Mouse (Mus musculus) layer of hippocampus, adult 2 months (tissue): ENCODE data around the gene Mrpl46. TPM values are rescaled to one million over a fixed set of nuclear protein-coding genes. Genes with fewer than 3 reads are reported as not detected.
A peak's percentile ranks its signal among the peaks of the same experiment; 100 is the strongest.

ENCODE experiments used
- DNase-seq, 2 experiments: peaks; one replicate each; pipeline ENCODE4 v3.0.0; 2022; ENCODE audit warnings: low spot score in 2 of 2
- H3K27ac ChIP-seq: fragments of 200-600 bp; 2 replicates; pipeline ENCODE4 v1.8.1; 2022
- H3K4me3 ChIP-seq: fragments of 200-600 bp; 2 replicates; pipeline ENCODE4 v1.8.1; 2022; ENCODE audit warnings: mild to moderate bottlenecking
- CTCF ChIP-seq: fragments of 200-600 bp; conservative IDR thresholded peaks from 2 replicates; pipeline ENCODE4 v1.8.1; 2022; ENCODE audit warnings: antibody characterized with exemption, mild to moderate bottlenecking, moderate library complexity
- total RNA-seq, 2 experiments: library from RNA; stranded (reverse); gene quantifications; 2 replicates each; pipeline ENCODE4 v1.2.3; 2021

Gene Mrpl46
- total RNA-seq, 2 experiments from 2014 or later, result 28.6 to 32.7 TPM

DNA sequence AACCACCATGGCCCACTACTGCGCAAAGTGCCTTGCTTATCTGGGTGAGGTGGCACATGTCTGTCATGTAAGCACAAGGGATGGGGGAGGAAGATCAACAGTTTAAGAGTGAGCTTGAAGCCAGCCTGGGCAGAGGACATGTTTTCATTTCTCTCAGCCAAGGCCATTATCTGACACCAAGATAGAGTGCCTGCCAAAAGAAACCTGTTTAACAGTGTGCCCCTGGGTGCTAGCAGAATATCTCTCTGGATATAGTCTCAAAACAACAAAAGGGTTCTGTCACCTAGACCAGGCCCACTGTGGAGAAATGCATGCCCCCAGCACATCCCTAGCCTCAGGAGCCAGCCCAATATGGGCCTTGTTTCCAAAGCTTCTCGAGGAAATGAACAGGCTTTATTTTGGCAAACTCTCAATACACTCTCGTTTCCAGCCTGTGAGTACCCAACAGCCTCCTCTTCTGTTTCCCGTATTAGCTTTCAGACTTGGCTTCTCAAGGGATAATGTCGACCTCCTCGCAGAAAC is 11.3 kb upstream of the Mrpl46 start:
- no peak overlapping the region for H3K27ac ChIP-seq
- no peak overlapping the region for H3K4me3 ChIP-seq
- no peak for DNase-seq
- no peak for TF ChIP-seq CTCF

DNA sequence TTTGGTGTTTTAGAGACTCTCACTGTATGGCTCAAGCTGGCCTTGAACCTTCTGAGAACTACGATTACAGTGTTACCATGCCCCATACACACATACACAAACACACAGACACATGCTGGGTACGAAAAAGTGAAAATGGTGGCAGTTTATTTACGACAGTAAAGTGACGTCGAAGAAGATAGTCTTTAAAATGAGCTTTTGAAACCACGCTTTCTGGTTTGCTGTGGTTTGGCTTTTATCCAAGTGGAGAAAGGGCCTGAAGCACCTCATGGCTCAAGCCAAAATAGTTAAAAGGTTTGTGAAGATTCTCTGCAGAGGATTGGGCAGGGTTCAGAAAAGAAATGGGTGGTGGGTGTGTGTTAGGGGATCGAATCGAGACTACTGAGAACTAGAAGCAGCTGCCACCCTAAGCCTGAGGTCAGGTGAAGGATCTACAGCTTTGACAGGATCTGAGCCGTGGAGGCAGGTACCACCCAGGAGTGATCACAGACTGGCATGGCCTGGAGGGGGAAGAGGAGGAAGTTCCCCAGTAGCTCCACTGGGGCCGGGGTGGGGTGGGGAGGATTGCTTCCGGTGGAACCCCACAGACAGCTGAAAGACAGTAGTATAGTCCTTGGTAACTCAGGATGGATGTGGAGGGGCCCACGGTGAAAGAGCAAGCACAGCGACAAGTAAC is 10.7 kb upstream of the Mrpl46 start:
- no peak overlapping the region for H3K27ac ChIP-seq
- no peak for TF ChIP-seq CTCF
- no peak for DNase-seq
- H3K4me3 ChIP-seq, result no peak overlapping the region

DNA sequence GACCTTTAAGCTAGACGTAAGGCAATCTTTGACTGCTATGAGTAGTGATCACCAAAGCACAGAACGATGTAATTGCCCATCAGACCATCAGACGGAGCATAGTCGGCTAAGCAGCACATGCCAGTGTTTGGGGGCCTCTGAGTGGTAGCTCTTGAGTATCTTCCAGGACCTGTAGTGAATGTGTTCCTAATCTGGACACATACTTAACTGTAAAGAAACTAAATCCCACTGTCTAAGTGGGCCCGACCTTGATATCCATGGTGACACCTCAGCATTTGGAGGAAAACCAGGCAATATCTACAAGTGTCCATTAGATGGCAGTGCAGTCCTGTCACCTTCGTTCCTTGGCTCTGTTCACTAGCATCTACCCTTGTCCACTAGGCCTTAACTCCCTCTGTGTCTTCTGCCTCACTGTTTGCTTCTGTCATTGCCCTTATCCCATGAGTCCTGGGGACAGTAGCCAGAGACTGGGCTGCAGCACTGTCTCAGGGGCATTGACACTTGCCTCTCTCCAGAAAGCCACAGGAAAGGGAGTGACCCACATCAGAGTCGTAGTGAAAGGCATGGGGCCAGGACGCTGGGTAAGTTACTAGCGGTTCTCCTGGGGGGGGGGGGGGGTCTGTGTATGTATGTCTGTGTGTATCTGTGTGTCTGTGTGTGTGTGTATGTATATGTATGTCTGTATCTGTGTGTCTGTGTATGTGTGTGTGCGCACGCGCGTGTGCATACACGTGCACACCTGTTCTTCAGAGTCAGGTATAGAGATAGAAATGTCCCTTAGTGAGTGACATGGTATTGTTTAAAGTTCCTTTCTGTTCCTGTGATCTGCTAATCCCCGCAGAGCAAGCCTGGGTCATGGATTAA is 8.3 kb upstream of the Mrpl46 start:
- TF ChIP-seq CTCF, result peak; percentile 95

DNA sequence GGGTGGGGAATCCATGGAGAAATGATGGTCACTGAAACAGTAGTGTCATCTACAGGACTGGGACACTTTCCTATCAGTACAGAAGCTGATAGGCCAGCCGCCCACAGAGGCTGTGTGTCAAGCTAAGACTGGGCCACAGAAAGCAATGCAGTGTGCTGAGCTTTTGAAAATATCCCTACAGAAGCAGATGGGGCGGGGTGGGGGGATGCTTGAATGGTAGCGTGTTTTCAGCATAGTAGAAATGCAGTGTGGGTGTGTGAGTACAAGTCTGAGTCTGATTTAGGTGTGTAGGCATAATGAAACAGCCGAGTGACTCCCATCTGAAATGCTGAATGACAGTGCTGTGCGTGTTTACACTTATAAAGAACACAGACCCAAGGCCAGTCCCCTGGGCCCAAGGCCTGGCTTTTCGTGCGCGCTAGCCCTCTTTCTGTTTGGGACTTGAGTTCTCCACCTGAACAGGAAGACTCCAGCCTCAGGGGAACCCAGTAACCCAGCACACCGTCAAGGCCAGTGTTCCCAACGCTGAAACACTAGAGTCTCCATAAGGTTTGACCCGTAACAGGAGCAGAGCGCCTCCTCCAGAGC is 4.6 kb upstream of the Mrpl46 start:
- Histone ChIP-seq H3K27ac (no peak overlapping the region), H3K4me3 (no peak overlapping the region)
- DNase-seq, result peak; percentile 64 to 74
- no peak for TF ChIP-seq CTCF

More for the DNA sequence above, 8.3 kb upstream of the Mrpl46 start:
- peak; percentile 50 to 51 for DNase-seq
- Histone ChIP-seq H3K4me3 (no peak overlapping the region), H3K27ac (no peak overlapping the region)

DNA sequence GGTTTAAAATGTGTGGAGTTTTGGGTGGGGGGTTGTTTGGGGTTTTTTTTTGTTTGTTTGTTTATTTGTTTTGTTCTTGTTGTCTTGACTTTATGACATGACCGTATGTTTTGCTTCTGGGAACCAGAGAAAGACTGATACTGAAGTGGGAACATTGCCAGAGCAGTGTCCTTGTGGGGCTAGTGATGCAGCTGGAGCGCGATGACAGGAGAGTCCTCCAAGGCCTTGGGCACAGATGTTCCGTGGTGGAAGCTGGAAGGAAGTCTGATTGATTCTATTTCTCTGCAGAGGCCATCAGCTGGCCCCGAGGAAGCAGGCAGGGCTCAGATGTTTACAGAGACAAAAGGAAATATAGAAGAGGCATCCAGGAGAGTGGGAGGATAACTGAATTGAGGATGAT is 2.6 kb upstream of the Mrpl46 start:
- no peak overlapping the region for H3K4me3 ChIP-seq
- no peak overlapping the region for H3K27ac ChIP-seq
- no peak for DNase-seq
- TF ChIP-seq CTCF, result no peak

DNA sequence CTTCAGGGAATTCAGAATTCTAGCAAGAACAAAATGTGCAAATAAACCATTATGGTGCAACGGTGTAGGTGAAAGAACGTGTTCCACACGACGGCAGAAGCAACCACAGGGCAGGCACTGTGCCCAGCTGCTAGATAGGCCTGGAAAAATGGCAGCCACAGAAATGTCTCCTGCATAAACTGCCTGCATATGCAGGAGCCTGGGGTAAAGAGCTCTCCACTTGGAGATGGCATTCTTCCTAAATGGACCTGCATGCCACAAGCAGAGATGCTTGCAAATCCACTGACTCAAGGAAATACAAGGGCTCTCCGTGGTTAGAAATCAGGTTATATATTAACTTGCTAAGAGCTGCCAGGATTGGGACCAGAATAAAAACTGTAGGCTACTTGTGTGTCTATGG is 4.6 kb downstream of the Mrpl46 start:
- H3K4me3 ChIP-seq, result no peak overlapping the region
- DNase-seq, result no peak
- no peak for TF ChIP-seq CTCF
- no peak overlapping the region for H3K27ac ChIP-seq

DNA sequence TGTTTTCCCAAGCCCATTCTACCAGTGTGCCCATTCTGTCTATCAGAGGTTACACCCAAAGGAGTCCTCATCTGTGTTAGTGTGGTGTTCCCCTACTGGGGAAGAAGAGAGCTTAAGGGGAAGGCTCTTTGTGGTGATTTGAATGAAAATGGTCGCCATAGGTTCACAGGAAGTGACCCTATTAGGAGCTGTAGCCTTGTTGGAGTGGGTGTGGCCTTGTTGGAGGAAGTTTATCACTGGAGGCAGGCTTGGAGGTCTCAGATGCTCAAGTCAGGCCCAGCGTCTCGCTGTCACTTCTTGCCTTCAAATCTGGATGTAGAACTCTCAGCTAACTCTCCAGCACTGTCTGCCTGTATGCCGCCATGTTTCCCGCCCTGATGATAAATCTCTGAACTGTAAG is 12.4 kb downstream of the Mrpl46 start:
- Histone ChIP-seq H3K4me3 (no peak overlapping the region), H3K27ac (no peak overlapping the region)
- DNase-seq, result no peak
- no peak for TF ChIP-seq CTCF

DNA sequence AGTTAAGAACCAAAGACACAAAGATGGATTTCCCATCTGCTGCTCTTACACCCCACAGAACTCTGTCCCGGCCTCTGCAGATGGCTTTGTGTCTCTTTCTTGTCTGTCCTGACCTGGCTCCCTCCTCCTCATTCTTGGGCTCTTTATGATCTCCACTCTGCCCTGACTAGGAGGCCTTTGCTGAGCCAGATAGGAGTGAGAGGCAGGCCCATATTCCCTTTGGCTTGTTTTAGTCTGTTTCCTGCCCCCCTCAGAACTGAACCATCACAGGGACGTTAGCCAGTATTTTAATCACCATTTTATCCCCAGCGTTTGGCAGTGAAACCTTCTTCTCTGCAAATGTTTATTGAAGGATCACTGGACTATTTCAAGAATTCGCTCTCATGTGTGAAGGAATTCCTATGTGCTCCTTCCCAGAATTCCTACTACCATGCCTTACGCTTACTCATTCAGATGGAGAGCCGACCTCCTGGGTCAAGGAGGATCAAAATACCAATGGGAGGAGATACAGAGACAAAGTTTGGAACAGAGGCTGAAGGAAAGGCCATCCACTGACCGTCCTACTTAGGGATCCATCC is 14.2 kb downstream of the Mrpl46 start:
- no peak overlapping the region for H3K4me3 ChIP-seq
- no peak for TF ChIP-seq CTCF

DNA sequence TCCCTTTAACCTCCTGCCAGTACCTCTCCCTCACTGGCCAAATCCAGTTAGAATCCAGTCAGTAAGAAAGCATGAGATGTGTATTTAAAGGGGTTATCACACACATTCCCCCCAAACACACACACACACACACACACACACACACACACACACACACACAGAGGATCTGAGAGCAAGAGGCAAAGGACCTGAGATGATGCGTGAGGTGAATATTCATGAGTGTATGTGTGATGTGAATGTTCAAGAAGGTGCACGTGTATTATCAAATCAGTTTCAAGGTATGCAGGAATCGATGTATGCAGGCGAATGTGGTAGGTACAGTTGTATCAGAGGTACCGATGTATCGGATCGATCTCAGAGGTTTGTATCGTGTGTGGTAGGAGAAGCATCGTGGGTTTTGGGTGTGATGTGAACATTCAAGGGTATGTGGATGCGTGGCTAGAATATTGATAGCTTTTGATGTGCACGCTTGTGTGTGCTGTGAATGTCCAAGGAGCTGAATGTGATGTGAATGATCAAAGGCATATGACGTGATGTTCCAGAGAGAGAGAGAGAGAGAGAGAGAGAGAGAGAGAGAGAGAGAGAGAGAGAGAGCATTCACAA is 15.3 kb downstream of the Mrpl46 start:
- Histone ChIP-seq H3K4me3 (no peak overlapping the region), H3K27ac (no peak overlapping the region)
- no peak for DNase-seq
- no peak for TF ChIP-seq CTCF

More for the DNA sequence above, 14.2 kb downstream of the Mrpl46 start:
- DNase-seq, result no peak
- no peak overlapping the region for H3K27ac ChIP-seq

DNA sequence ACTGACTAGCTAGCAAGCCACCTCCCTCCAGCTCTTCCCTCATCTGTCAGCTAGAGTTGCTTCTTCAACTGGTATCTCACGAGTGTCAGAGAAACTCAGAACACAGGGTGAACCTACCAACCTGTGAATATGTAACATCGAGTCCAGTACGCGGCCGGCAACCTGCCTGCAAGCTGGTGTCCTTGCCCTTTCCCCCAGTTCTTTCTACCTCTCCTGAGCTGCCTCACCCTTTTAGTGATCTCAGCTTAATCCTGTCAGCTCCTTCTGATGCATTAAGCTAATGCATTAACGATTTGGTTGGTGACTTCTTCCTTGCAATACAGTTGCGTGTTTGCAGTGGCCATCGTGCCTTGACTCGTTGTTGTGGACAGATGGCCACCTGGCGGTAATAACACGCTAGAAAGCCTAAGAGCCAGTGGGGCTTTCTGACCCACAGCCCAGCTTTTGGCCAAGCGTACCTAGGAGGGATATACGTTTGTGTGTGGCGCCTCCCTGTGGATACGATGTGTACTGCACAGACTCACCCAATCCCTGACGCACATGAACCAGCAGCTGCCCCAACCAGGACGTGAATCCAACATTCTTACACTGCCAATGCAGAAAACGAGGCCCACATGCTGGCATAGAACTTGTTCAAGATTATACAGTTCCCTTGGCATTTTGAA is 17.2 kb downstream of the Mrpl46 start:
- H3K4me3 ChIP-seq, result peak overlapping the region; percentile 39
- peak overlapping the region; percentile 20; the same call in 1 of the 2 replicates for H3K27ac ChIP-seq
- DNase-seq, result peak; percentile 85 to 94
- TF ChIP-seq CTCF, result peak; percentile 95

DNA sequence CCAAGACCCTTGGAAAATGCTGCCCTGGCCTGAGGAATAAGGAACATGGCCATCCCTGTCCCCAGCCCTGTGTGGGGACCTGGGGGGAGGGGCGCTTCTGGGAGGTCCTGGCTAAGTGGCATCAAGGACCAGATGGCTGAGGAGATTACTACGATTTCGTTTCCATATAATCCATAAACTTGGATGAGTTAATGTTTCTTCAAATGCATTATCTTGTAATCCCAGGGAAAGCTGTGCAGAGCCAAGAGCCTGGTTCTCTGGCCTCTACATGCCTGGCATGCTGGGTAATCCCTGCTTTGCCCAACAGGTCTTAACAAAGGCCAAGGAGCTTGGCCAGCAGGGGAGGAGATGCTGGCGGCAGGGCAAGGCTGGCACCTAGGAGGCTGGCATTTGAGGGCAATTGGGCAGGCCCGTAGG is 18.1 kb downstream of the Mrpl46 start:
- no peak for DNase-seq
- no peak overlapping the region for H3K27ac ChIP-seq
- TF ChIP-seq CTCF, result peak; percentile 21; the same call in 1 of the 2 replicates
- H3K4me3 ChIP-seq, result no peak overlapping the region

DNA sequence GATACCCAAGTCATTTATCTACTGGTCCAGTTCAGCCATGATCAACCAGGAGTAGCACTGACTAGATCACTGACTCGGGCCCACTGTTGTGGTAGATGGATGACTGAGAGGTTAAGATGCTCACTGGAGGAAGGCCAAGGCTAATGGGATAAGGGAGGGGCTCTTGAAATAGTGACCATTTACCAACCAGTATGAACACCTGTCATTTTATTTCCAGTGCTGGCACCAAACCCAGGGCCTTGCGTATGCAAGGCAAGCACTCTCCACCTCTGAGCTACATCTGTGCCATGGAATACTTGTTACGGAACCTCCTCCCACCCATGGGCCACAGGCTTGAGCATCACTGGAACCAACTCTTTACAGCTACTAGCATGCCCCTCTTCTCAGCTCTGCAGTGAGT is 19.5 kb downstream of the Mrpl46 start:
- no peak for DNase-seq

More for the DNA sequence above, 19.5 kb downstream of the Mrpl46 start:
- H3K4me3 ChIP-seq, result no peak overlapping the region
- no peak for TF ChIP-seq CTCF
- H3K27ac ChIP-seq, result no peak overlapping the region
